Mouse (Mus musculus) splenic B cell, adult 2 months (primary cell): ENCODE measurements at regions not wholly inside any gene's neighbourhood (a gene's known extent, or its start where the extent isn't known, plus 50 kb on each side); places are given as distances from the start of the nearest gene placed in this dataset.
"Not testable (repeated sequence)": the region's sequence is repeated elsewhere in the genome, so short reads cannot be mapped to it uniquely, and the experiment has no call there.

Experiments
- DNase-seq: peaks from one replicate; pipeline ENCODE4 v3.0.0-alpha.2; 2011; ENCODE audit warnings: low read depth, low spot score
- H3K27me3 ChIP-seq: 2 replicates; pipeline ENCODE4 v1.6.1; 2012; ENCODE audit warnings: mild to moderate bottlenecking, low read length, moderate library complexity, mixed read lengths; ENCODE audit not compliant: control insufficient read depth, poor library complexity, insufficient read depth, severe bottlenecking
- H3K36me3 ChIP-seq: 2 replicates; pipeline ENCODE4 v1.6.1; 2012; ENCODE audit warnings: mild to moderate bottlenecking, low read length, moderate library complexity, mixed read lengths; ENCODE audit not compliant: control insufficient read depth, poor library complexity, insufficient read depth, severe bottlenecking

DNA sequence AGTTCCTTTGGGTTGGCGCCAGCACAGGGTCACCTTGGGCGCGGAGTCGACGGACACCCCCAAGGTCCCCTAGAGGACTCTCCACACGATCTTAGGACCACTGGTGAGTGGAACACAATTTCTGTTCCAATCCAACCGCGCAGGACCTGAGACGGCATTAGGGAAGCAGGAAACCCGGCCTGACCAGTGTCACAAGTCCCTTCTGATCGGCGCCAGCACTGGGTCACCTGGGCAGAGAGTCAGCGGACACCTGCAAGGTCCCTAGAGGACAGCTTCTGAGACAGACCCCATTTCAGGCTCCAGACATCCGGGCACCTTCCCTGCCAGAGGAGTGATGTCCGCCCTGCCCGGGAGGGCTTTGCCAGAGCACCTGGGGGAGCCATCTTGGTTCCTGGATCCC is 74.2 kb upstream of the Cdh13 start:
- H3K27me3 ChIP-seq, H3K36me3 ChIP-seq, DNase-seq: not testable (repeated sequence)

DNA sequence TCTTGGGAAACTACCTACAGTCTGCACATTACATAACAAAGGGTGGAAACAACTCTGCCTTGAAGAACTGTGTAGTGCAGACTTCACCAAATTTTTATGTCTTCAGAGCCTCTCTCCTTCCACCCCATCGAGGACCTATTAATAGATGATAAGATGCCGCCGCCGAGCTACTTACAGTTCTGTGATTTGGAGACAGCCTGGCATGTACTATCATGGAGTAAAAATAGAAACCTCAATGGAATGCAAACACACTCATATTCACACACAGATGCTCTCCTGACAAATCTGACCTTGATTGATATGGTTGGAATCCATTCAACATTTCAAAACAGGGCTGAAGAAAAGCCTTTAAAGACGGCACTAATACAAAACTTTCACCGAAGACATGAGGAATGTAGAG is 92.7 kb upstream of the Cdh13 start:
- no peaks in the 10 kb centered on the region for H3K27me3 ChIP-seq
- no peak for DNase-seq
- no peaks in the 10 kb centered on the region for H3K36me3 ChIP-seq

DNA sequence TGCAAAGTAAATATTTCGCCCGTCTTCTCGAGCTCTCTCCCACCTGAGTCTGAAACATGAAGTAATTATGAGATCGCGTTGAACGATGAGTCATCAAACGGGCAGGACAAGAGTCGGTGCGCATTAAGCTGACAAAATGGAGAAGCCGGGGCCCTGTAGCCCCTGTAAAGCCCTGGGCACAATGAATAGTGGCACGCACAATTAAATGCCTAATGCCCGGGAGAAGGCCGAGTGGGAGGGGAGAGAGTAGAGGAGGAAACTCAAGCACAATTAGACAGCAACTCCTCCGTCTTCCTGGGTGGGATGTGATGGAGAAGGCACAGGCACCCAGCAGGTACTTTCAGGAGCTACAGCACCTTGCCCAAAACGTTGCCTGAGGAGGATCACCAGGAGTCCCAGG is 94.3 kb upstream of the Cdh13 start:
- H3K27me3 ChIP-seq, result no peaks in the 10 kb centered on the region
- no peak for DNase-seq
- H3K36me3 ChIP-seq, result no peaks in the 10 kb centered on the region

DNA sequence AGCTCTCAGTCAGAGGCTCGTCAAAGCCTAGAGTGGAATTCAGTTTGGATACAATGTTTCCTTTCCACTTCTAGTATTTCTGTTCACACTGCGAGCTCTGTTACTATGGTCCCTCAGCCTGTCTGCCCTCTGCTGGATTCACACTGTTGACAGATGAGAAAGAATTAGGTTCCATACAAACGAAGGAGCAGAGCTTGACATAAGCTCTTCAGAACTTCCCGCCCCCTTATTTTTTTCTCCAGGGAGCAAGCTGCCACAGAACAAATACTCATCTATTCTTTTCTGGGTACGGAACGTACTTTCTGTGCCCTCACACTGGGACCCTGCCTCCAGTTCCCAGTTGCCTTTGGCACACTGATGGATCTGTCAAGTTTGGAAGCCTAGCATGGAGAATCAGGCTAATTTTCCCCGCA is 114.5 kb upstream of the Cdh13 start:
- no peak for DNase-seq
- Histone ChIP-seq H3K36me3 (no peaks in the 10 kb centered on the region), H3K27me3 (no peaks in the 10 kb centered on the region)

DNA sequence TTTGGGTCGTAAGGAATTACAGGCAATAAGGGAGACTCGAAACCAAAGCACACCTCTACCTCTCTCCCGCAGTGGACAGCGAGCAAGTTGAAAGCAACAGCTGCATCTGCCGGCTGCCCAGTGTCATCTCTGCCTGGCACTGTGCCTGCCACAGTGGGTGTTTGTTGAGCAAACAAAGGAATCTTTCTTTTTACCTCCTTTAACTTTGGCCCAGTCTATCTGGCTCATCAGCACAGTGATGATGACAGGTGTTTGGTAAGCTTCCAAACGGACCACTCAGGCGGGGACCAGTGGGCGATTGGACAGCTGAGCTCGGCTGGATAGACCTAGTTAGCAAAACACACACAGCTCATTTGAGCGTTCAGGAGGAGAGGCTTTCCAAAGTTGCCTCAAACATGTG is 121.4 kb upstream of the Cdh13 start:
- H3K36me3 ChIP-seq, result no peaks in the 10 kb centered on the region
- no peaks in the 10 kb centered on the region for H3K27me3 ChIP-seq
- DNase-seq, result no peak

DNA sequence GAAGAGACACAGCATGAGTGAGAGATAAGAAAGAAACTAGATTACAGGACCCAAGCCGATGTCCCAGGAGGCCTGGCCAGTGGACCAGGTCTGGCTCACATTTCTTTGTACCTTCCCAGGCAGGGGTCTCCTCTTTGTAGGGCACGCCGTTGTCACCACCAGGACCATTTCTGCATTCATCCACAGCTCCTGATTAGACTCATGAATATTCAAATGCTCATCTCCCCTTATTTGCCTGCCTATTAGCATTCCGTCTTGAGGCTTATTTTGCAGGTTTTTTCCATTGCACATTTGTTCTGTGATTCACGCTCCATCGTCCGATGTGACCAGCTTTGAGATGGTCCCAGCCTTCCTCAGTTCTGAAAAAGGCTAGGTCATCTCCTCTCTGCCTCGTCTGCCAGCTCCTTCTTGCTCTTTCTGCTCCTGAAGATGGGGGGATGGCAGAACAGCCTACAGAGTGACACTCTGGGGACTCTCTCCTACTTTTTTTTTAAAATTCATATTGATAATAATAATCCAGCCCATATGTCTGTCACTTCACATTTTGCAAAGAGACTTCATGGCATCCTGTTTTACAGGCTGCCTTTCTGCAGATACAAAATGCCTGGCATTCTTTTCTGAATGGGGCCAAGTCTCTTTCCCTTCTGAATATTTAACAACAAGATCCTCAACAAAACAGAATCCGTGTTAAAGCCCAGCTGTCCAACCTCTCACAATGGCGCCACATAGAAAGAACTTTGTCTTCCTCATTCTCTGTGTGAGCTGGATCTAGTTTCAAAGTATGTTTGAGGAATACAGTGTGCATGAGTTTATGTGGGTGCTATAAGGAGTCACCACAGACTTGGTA is 136.0 kb upstream of the Cdh13 start:
- H3K27me3 ChIP-seq, result no peaks in the 10 kb centered on the region
- DNase-seq, result no peak
- no peaks in the 10 kb centered on the region for H3K36me3 ChIP-seq

DNA sequence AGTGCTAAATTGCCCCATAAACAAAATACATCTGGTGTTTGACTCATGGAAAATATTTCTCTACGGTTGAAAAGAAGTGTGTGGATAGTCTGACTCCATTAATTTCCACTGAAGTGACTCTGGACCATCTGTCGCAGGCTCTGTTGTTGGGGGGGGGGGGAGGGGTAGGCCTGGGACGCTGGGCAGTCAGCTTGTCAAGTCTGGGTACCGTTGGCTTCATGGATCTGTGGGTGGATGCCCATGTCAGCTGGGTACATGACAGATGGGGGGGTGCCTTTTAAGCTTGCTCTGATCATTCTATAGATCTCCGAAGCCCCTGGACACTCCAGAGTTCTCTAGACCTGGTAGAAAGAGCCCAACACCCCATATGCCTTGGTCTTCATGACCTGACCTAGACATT is 139.0 kb upstream of the Cdh13 start:
- Histone ChIP-seq H3K27me3 (no peaks in the 10 kb centered on the region), H3K36me3 (no peaks in the 10 kb centered on the region)
- DNase-seq, result no peak

DNA sequence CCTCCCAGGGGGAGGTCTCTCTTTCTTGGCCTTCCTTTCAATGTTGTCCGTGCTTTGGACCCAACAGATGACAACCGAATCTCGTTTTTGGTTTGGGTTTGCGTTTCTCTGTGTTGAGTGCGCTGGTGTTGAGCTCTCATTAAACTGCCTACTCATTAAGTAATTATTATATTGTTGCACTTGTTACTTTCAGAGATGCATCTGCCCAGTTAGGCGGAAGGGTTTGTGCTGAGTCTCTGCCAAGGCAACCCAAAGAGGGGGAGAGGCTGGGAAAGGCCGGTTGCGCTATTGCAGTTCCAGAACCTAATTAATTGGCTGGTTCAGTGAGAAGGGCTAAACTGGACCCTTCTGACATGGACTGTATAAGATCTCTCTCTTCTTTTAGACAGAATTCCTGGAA is 141.2 kb upstream of the Cdh13 start:
- no peaks in the 10 kb centered on the region for H3K27me3 ChIP-seq
- no peak for DNase-seq

DNA sequence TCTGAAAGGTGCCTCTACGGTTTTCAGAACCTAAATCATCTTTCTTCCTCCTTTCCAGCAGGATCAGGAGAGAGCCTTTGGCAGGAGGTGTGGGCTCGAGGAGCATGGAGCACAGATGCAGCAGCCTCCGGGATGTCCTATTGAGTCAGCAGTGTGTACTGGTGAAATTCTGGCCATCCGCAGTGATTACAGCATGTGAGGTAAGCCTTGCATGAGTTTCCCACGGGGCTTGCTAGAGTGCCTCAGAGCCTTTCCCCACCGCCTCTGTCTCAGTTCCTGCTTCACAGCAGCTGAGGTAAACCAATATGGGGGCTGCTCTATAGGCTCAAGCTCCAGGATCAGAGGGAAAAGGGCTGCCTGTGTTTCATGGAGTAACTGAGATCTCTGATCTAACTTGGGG is 143.6 kb upstream of the Cdh13 start:
- Histone ChIP-seq H3K36me3 (no peaks in the 10 kb centered on the region), H3K27me3 (no peaks in the 10 kb centered on the region)
- DNase-seq, result no peak

More for the DNA sequence above, 141.2 kb upstream of the Cdh13 start:
- no peaks in the 10 kb centered on the region for H3K36me3 ChIP-seq

DNA sequence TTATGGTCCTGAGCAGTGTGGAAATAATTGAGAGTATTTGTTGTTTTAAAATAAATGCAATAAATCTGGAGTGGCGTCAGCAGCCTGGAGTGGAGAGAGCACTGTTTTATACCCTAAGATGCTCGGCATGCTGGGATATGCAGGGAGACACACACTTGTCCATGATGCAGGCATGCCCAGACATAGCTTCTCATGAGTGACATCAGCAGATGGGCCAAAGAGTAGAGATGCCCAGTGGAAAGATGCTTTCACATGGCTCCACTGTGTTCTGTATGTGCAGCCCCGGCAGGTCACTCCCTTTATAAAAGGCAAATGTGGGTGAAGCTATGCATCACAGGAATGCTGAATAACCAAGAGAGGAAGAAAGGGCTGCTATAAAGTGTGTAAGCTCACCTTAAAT is 145.7 kb upstream of the Cdh13 start:
- H3K27me3 ChIP-seq, result no peaks in the 10 kb centered on the region
- H3K36me3 ChIP-seq, result no peaks in the 10 kb centered on the region
- no peak for DNase-seq

DNA sequence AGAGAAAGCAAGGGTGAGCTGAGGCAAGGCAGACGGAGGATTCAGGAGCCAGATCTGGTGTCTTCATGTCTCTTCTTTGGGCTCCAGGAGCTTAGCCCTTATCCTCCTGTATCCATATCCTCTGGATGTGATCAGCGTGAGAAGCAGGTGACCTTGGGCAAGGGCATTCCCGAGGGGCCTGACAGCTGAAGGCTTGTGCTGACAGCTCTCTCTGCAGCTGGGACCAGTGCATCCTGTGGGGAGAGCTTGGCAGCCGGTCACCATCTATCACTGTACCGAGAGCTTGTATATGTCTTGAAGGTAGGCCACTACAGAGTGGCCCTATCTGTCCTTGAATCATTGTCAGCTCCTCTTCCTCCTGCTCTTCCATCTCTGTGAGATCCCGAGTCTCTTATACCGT is 158.5 kb upstream of the Cdh13 start:
- H3K27me3 ChIP-seq, result no peaks in the 10 kb centered on the region
- no peaks in the 10 kb centered on the region for H3K36me3 ChIP-seq
- no peak for DNase-seq

DNA sequence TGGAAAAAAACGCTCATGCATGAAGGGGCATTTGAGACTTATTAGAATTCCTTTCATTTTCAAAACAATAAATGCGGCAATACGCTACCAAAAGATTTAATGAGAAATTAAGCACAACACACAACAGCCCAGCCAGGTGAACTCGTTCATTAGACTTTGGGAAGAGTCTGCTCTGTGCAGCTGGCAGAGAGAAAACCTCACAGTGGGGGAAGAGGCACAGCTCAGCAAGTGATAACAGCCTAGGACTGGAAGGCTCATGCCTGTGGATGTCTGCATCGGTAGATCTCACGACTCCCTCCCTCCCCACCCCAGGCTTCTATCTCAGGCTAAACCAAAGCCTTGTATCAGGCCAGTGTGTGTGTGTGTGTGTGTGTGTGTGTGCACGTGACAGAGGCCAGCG is 169.3 kb upstream of the Cdh13 start:
- Histone ChIP-seq H3K36me3 (no peaks in the 10 kb centered on the region), H3K27me3 (no peaks in the 10 kb centered on the region)
- DNase-seq, result no peak

DNA sequence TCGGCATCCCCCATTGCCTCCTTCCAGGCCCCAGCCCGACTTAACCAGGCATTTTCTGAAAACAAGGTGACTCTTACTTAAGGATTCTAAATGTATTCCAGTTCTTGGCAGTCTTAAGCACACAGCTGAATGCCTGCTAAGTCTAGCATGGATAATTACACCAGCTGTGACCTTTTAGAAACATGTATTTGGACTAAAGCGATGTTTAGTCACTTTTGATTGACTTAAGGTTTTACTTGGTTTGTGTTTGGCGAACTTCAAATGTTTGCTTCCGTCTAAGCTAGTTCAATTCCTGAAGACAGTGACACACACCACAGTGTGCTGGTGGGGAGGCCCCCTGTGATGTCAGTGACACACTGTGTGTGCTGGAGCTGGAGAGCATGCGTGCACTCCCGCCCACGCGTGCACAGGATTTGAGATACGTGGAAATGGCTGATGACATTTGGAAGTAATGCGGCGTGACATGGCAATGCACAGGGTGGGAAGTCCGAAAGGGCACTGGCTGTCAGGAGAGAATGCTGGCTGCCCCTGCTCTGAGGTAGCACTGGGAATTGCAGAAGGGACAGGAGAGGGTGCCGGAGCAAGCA is 179.0 kb upstream of the Cdh13 start:
- Histone ChIP-seq H3K27me3 (no peaks in the 10 kb centered on the region), H3K36me3 (no peaks in the 10 kb centered on the region)
- DNase-seq, result no peak

DNA sequence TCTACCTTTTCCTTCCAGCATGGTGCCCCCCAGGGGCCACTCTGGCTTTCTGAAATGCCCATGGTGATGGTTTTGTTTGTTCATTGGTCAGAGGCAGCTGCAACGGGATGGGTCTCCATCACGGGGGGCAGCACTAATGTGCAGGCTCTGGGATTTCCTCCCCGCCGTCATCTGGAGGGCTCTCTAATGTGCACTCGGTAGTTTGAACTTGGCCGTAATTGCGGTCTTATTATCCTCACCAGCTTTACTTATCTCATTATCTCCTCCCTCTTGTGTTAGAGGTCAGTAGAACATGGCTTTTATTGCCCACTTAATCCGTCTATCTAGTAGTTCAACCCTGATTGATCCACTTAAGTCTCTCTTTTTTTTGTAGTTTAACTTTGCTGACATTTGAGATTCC is 182.2 kb upstream of the Cdh13 start:
- no peaks in the 10 kb centered on the region for H3K36me3 ChIP-seq
- no peak for DNase-seq

DNA sequence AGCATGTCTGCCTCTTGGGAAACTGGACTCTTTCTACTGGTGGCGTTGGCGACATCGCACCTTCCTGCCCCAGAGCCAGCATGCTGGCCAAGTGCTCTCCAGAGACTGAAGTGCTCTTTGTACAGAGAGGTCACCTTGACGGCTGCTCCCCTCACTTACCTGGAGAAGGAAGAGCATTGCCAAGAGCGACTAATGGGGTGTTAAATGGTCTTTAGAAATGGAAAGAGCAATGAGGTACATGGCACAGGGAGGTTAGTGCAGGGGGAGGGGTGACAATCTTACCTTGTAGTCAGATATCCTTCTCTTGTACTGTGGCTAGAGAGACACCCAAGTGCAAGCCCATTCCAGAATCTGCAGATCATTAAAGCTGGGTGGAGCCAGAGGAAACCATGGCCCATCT is 220.8 kb upstream of the Cdh13 start:
- Histone ChIP-seq H3K27me3 (no peaks in the 10 kb centered on the region), H3K36me3 (no peaks in the 10 kb centered on the region)
- DNase-seq, result no peak

More for the DNA sequence above, 182.2 kb upstream of the Cdh13 start:
- H3K27me3 ChIP-seq, result no peaks in the 10 kb centered on the region

DNA sequence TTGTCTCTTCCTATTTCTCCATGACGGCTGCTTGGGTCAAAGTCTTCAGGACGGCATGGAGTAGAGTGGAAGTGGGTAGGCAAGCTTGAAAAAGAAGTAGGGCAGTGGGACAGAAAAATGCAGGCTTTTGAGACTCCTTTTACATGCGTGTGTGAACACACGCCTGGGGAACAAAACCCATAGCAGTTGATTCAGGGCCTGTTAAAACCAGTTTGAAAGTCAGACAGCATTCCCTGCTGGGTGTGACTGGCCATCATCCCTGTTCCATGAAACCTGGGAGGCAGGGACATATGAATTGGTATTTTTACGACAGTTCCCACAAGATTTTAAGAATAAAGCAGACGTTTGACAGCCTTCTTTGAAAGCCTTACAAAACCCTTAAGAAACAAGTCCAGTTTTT is 226.8 kb upstream of the Cdh13 start:
- no peaks in the 10 kb centered on the region for H3K27me3 ChIP-seq
- no peak for DNase-seq
- no peaks in the 10 kb centered on the region for H3K36me3 ChIP-seq
